Mouse (Mus musculus): ENCODE results near the gene 4933428G20Rik. TPM values are rescaled to one million over a fixed set of nuclear protein-coding genes. Genes with fewer than 3 reads are reported as not detected.
A peak's percentile ranks its signal among the peaks of the same experiment; 100 is the strongest.

Gene 4933428G20Rik
- polyA plus RNA-seq, 1 experiment = 0.08 TPM

- no peak for TF ChIP-seq POLR2A (IDR thresholded peaks at IDR 0.05; ENCODE audit: borderline replicate concordance, extremely low read depth, low read depth, low read length)
- no peak for TF ChIP-seq CTCF (IDR thresholded peaks at IDR 0.05; ENCODE audit: insufficient read depth, low read length)
- H3K4me1 ChIP-seq (ENCODE audit: control insufficient read depth, insufficient read depth, low read length) = no peaks in the 10 kb centered on the region
- DNase-seq = no peak
- H3K4me3 ChIP-seq (replicated peaks; ENCODE audit: extremely low read depth, low read depth, low read length) = no peak overlapping the region
- WGBS = 50% methylated on average over 9 of the region's 9 CpGs
These were observed 24.2 kb upstream of the 4933428G20Rik start for GRCm38 (mm10) chr11:97524306-97524705.

DNA sequence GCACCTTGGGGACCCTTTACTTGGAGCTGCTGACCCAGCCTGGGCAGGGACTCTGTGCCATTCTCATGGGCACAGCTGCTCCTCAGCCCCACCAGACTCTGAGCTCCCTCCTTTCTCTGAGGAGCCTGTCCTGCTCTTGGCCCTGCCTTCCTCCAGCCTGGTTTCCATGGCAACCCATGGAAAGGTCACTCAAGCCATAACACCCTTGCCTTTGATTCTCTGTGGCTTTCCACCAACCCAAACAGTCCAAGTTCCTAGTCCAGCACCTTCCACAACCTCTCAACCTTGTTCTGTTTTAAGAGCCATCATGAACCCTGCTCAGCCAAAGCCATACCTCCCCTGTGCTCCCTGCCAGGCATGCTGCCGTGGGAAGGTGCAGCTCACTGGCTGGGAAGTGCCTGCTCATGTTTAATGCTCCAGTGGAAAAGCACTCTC is 23.7 kb upstream of the 4933428G20Rik start:
- H3K4me3 ChIP-seq (replicated peaks; ENCODE audit: extremely low read depth, low read depth, low read length) = no peak overlapping the region
- no peak for TF ChIP-seq CTCF (IDR thresholded peaks at IDR 0.05; ENCODE audit: insufficient read depth, low read length)
- no peak for TF ChIP-seq POLR2A (IDR thresholded peaks at IDR 0.05; ENCODE audit: borderline replicate concordance, extremely low read depth, low read depth, low read length)
- 14% methylated on average over 1 of the region's 1 CpGs for WGBS
- DNase-seq = peak; percentile 34
- H3K4me1 ChIP-seq (ENCODE audit: control insufficient read depth, insufficient read depth, low read length) = no peaks in the 10 kb centered on the region

GRCm38 (mm10) chr11:97523107-97523506 is 23.0 kb upstream of the 4933428G20Rik start:
- 85% methylated on average over 14 of the region's 14 CpGs for WGBS
- Histone ChIP-seq H3K4me1 (ENCODE audit: control insufficient read depth, insufficient read depth, low read length) (no peaks in the 10 kb centered on the region), H3K4me3 (replicated peaks; ENCODE audit: extremely low read depth, low read depth, low read length) (no peak overlapping the region)
- TF ChIP-seq POLR2A (IDR thresholded peaks at IDR 0.05; ENCODE audit: borderline replicate concordance, extremely low read depth, low read depth, low read length) (no peak), CTCF (IDR thresholded peaks at IDR 0.05; ENCODE audit: insufficient read depth, low read length) (no peak)
- no peak for DNase-seq

GRCm38 (mm10) chr11:97521741-97522474 is 21.8 kb upstream of the 4933428G20Rik start:
- DNase-seq = no peak
- no peak overlapping the region for H3K4me3 ChIP-seq (replicated peaks; ENCODE audit: extremely low read depth, low read depth, low read length)
- H3K4me1 ChIP-seq (ENCODE audit: control insufficient read depth, insufficient read depth, low read length) = no peaks in the 10 kb centered on the region
- 85% methylated on average over 29 of the region's 29 CpGs for WGBS
- TF ChIP-seq POLR2A (IDR thresholded peaks at IDR 0.05; ENCODE audit: borderline replicate concordance, extremely low read depth, low read depth, low read length) = no peak

DNA sequence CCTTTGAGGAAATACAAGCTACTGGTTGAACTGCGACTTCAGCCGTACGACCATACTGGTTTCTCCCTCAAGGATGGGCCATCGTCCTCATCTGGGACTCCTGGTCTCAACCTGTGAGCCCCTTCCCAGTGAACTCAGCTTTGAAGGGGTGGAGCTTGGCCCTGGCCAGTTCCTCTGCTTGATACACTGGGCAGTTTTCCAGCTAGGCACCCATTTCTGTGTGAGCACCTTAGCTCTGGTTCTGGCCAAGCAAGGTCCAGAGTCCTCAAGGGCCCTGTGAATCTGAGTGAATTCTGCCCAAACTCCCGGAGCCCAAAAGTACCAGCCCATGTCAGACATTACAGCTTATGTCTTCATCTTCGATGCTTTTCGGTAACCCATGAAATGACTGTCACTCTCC is 20.4 kb upstream of the 4933428G20Rik start:
- H3K4me3 ChIP-seq (replicated peaks; ENCODE audit: extremely low read depth, low read depth, low read length) = no peak overlapping the region
- no peaks in the 10 kb centered on the region for H3K4me1 ChIP-seq (ENCODE audit: control insufficient read depth, insufficient read depth, low read length)
- DNase-seq = no peak
- 91% methylated on average over 7 of the region's 7 CpGs for WGBS
- no peak for TF ChIP-seq CTCF (IDR thresholded peaks at IDR 0.05; ENCODE audit: insufficient read depth, low read length)
- TF ChIP-seq POLR2A (IDR thresholded peaks at IDR 0.05; ENCODE audit: borderline replicate concordance, extremely low read depth, low read depth, low read length) = no peak

GRCm38 (mm10) chr11:97513066-97513465 is 12.9 kb upstream of the 4933428G20Rik start:
- Histone ChIP-seq H3K4me3 (replicated peaks; ENCODE audit: extremely low read depth, low read depth, low read length) (no peak overlapping the region), H3K4me1 (ENCODE audit: control insufficient read depth, insufficient read depth, low read length) (peaks cover 4% of the 10 kb centered on the region; the same call in 1 of the 2 replicates)
- no peak for DNase-seq
- TF ChIP-seq CTCF (IDR thresholded peaks at IDR 0.05; ENCODE audit: insufficient read depth, low read length) (no peak), POLR2A (IDR thresholded peaks at IDR 0.05; ENCODE audit: borderline replicate concordance, extremely low read depth, low read depth, low read length) (no peak)
- 93% methylated on average over 3 of the region's 3 CpGs for WGBS

- DNase-seq = no peak
- Histone ChIP-seq H3K4me1 (ENCODE audit: control insufficient read depth, insufficient read depth, low read length) (peaks cover 4% of the 10 kb centered on the region; the same call in 1 of the 2 replicates), H3K4me3 (replicated peaks; ENCODE audit: extremely low read depth, low read depth, low read length) (no peak overlapping the region)
- WGBS = 67% methylated on average over 6 of the region's 6 CpGs
- TF ChIP-seq CTCF (IDR thresholded peaks at IDR 0.05; ENCODE audit: insufficient read depth, low read length) = no peak
- TF ChIP-seq POLR2A (IDR thresholded peaks at IDR 0.05; ENCODE audit: borderline replicate concordance, extremely low read depth, low read depth, low read length) = no peak
These were observed 12.4 kb upstream of the 4933428G20Rik start for GRCm38 (mm10) chr11:97512511-97512910.

- TF ChIP-seq CTCF (IDR thresholded peaks at IDR 0.05; ENCODE audit: insufficient read depth, low read length) (no peak), POLR2A (IDR thresholded peaks at IDR 0.05; ENCODE audit: borderline replicate concordance, extremely low read depth, low read depth, low read length) (no peak)
- 28% methylated on average over 13 of the region's 13 CpGs for WGBS
- peaks cover 4% of the 10 kb centered on the region; the same call in 1 of the 2 replicates for H3K4me1 ChIP-seq (ENCODE audit: control insufficient read depth, insufficient read depth, low read length)
- DNase-seq = peak; percentile 19
- H3K4me3 ChIP-seq (replicated peaks; ENCODE audit: extremely low read depth, low read depth, low read length) = peak overlapping the region; percentile 11
These were observed 11.7 kb upstream of the 4933428G20Rik start for GRCm38 (mm10) chr11:97511661-97512369.

DNA sequence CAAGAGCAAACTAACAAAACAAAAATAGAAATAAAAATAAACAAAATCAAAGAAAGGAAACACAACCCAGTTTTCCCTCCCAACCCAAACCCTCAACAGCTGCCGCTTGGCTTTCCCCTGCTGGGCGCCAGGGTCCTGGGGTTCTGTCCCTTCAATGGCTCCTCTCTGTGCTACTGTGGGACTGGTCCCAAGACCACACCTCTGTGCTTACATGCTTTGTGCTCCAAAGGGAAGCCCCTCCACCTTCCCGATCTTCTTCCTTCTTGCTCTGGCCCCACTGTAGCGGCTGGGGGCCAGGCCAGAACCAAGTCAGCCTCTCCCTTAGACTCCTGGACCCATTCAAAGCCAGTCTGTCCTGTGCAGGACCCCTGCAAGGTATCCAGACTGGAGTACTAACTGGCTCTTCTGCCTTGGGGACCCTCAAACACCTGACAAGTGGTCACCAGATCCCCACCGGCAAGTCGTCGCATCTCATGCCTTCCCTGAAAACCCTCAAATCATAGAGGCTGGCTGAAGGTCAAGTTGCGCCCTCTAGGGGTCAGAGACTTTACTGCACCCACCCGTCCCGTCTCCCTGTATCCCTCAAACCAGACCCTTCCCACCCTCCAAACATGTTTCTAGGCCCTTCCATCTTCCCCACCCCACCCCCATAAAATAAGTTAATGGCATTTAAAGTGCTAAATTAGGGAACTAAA is 11.0 kb upstream of the 4933428G20Rik start:
- Histone ChIP-seq H3K4me3 (replicated peaks; ENCODE audit: extremely low read depth, low read depth, low read length) (no peak overlapping the region), H3K4me1 (ENCODE audit: control insufficient read depth, insufficient read depth, low read length) (peaks cover 4% of the 10 kb centered on the region; the same call in 1 of the 2 replicates)
- peak; percentile 75 for DNase-seq
- peak; percentile 90 for TF ChIP-seq CTCF (IDR thresholded peaks at IDR 0.05; ENCODE audit: insufficient read depth, low read length)
- TF ChIP-seq POLR2A (IDR thresholded peaks at IDR 0.05; ENCODE audit: borderline replicate concordance, extremely low read depth, low read depth, low read length) = no peak
- WGBS = 34% methylated on average over 10 of the region's 10 CpGs

Data from lung, adult 2 months (tissue).